Mouse (Mus musculus) T-helper 17 cell (primary cell): ENCODE measurements around the gene Sh3d19.
"Not testable (repeated sequence)": the region's sequence is repeated elsewhere in the genome, so short reads cannot be mapped to it uniquely, and the experiment has no call there.

Source experiments
- in situ Hi-C, 2 experiments: fragments of 300-600 bp; cut with MboI, MseI; formaldehyde crosslinking; loops; 1 replicate in 1 of 2; 2 replicates in 1 of 2; pipeline ENCODE4 v1.15.1; 2025; ENCODE audit warnings: high pct_unique_total_duplicates in 2 of 2

Sh3d19 gene

GRCm38 (mm10) chr3:85974451-85974850 is 3.5 kb downstream of the Sh3d19 start:
- in situ Hi-C loops, result no loop called here

GRCm38 (mm10) chr3:85980036-85980435 is 9.1 kb downstream of the Sh3d19 start:
- in situ Hi-C loops, result no loop called here

- in situ Hi-C loops, result not testable (repeated sequence)
These were observed 10.9 kb downstream of the Sh3d19 start for GRCm38 (mm10) chr3:85981761-85982160.

GRCm38 (mm10) chr3:85984537-85984936 is 13.6 kb downstream of the Sh3d19 start:
- in situ Hi-C loops, result no loop called here

- in situ Hi-C loops, result loop anchor here in 1 of 2 experiments (5.0 kb wide), 1 partner anchor 1060 kb away; no protein-coding TSS in a partner anchor
These were observed 16.3 kb downstream of the Sh3d19 start for GRCm38 (mm10) chr3:85987225-85987624.

GRCm38 (mm10) chr3:85991140-85991801 is 20.4 kb downstream of the Sh3d19 start:
- in situ Hi-C loops, result no loop called here

GRCm38 (mm10) chr3:85991802-85992156 is 20.9 kb downstream of the Sh3d19 start:
- in situ Hi-C loops, result no loop called here

GRCm38 (mm10) chr3:85993744-85994143 is 22.8 kb downstream of the Sh3d19 start:
- in situ Hi-C loops, result no loop called here

GRCm38 (mm10) chr3:85994645-85995044 is 23.7 kb downstream of the Sh3d19 start:
- in situ Hi-C loops, result no loop called here

GRCm38 (mm10) chr3:86001271-86001670 is 30.4 kb downstream of the Sh3d19 start:
- in situ Hi-C loops, result no loop called here

GRCm38 (mm10) chr3:86002423-86002822 is 31.5 kb downstream of the Sh3d19 start, which contains the start of gene Prss48:
TSS of gene Prss48 (minus strand) at chr3:86002491.
- in situ Hi-C loops, result no loop called here

- in situ Hi-C loops, result no loop called here
These were observed 32.0 kb downstream of the Sh3d19 start for GRCm38 (mm10) chr3:86002940-86003339.

GRCm38 (mm10) chr3:86004751-86005150 is 33.8 kb downstream of the Sh3d19 start:
- in situ Hi-C loops, result no loop called here

- in situ Hi-C loops, result no loop called here
These were observed 39.7 kb downstream of the Sh3d19 start for GRCm38 (mm10) chr3:86010618-86011017.

- in situ Hi-C loops, result no loop called here
These were observed 40.5 kb downstream of the Sh3d19 start for GRCm38 (mm10) chr3:86011373-86011772.

GRCm38 (mm10) chr3:86011833-86012232 is 40.9 kb downstream of the Sh3d19 start:
- in situ Hi-C loops, result no loop called here

- in situ Hi-C loops, result no loop called here
These were observed 42.9 kb downstream of the Sh3d19 start for GRCm38 (mm10) chr3:86013837-86014236.

GRCm38 (mm10) chr3:86016965-86017364 is 46.1 kb downstream of the Sh3d19 start:
- in situ Hi-C loops, result no loop called here

- in situ Hi-C loops, result no loop called here
These were observed 46.6 kb downstream of the Sh3d19 start for GRCm38 (mm10) chr3:86017484-86017883.

GRCm38 (mm10) chr3:86020921-86021650 is 50.2 kb downstream of the Sh3d19 start:
- in situ Hi-C loops, result no loop called here

GRCm38 (mm10) chr3:86021651-86022050 is 50.7 kb downstream of the Sh3d19 start:
- in situ Hi-C loops, result no loop called here

GRCm38 (mm10) chr3:86024065-86024795 is 53.3 kb downstream of the Sh3d19 start:
- in situ Hi-C loops, result no loop called here
